Mouse (Mus musculus): ENCODE data around the gene Dll3.

Gene Dll3

DNA sequence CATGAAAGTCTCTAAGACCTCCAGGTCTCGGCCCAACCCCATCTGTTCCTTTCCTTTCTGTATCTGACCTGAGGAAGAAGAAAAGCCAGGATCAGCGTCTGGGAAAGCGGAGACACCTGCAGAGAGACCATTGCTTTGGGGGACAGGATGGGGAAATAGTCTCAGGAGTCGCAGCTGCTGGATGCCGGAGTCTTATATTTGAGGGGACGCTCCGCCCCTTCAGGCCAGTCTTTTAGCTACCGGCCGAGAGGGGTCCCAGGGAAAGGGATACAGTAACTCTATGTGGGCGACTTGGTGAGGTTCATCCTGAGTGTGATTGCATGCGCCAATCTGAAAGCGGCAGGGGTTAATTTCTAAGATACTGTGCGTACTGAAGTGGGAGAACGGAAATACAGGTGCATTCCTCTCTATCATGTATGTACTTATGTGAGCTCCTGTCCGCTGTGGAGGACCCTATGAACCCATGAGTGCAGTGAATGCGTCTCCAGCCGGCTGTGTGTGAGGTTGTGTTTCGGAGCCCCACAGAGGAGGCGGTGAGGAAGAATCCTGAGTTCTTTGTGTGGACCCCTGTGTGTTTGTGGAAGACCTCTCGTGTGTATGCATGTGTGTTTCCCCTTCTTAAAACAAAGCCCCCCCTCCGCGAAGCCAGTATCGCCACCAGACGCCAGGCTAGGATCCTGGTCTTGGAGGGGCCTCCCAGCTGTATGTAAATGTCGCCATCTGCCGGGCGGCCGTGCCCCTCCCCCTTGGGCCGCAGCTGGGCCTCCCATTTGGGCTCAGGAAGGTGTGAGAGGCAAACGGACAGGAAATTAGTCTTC lies at the start of gene Dll3:
Gene Dll3 (minus strand): TSS at position 623 of the 818 bp plus-strand sequence.
- peak; percentile 75 for DNase-seq

DNA sequence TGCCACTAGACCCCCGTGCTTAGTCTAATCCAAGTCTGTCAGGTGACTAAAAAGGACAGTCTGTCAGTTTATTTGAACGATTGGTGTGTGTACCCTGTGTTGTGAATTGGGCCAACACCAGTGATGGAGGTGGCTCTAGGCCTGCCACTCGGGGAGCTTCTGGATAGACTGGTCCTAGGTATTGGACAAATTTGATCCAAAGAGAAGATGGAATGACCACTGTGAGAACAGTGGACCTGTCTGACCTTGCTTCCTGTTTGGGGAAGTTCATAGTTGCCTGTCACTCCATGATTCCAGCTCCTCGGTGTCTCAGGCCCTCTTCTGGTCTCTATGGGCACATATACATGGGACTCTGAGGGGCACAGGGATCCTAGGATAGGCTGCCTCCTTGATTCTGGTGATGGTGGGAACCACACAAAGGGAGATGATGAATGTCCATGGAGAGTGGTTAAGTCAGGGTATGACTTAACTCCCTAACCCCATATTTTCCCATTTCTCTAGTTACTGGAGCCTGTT lies 49.7 kb upstream of the Dll3 start:
- DNase-seq: peak; percentile 3

DNA sequence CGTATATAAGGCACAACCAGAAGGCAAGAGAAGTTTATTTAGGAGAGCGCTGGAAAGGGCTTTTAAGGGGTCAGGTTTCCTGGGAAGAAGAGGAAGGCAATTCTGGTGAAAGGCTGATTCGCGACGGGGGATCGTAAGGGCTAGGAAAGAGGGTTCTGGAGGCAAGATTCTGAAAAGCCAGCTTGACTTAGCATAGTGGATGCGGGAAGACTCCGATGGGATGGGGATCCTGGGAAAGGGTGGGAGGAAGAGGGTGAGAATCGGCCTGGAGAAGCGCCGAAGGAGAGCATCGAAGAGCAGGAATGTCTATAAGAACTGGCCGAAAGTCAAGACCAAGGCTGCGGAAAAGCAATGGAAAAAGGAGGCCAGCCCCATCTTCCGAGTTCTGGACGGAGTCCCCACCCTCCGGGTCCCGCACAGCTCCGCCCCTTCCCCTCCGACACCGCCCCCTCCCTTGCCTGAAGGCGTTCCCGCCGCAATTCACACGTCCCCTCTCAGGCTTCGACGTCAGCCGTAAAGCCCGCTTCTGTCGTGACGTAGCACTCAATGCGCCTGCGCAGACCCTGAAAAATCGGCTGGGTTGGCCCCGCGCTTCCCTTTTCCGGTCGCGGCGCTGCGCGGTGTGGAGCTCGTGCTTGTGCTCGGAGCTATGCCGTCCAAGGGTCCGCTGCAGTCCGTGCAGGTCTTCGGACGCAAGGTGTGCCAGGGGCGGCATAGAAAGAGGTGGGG lies 48.3 kb upstream of the Dll3 start, which contains the start of gene Rps16:
Gene Rps16 (plus strand): TSS at position 498 of the 729 bp plus-strand sequence.
- DNase-seq: peak; percentile 99

DNA sequence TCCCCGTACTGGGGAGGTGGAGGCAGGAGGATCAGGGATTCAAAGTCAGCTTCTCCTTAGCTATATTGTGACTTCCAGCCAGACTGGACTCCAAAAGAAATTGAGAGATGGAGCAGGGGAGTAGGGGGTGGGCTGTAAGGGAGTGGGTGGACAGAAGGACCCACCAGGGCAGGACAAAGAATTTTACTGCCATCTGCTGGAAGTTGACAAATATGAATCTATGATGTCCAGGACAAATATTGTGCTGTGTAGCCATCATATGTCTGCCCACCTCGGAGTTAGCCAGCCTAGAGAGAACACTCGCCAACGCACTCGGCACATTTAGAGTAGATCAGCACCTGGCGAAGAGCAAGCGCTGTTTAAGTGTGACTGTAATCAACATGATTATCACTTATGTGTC lies 46.6 kb upstream of the Dll3 start:
- no peak for DNase-seq

DNA sequence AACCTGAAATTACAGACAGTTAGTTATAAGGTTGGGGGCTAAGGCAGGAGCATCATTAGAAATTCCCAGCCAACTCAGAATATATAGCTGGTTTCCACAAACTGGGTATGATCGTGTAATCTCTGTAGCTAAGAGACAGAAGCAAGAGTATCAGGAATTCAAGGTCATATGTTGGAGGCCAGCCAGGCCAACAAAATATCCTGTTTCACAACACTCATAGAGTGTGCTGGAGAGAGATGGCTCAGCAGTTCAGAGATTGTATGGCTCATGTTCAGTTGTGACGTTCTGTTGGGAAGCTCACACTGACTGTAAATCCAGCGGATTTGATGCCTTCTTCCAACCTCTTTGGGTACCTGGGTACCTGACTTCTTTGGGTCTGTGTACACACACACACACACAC lies 45.7 kb upstream of the Dll3 start:
- no peak for DNase-seq

DNA sequence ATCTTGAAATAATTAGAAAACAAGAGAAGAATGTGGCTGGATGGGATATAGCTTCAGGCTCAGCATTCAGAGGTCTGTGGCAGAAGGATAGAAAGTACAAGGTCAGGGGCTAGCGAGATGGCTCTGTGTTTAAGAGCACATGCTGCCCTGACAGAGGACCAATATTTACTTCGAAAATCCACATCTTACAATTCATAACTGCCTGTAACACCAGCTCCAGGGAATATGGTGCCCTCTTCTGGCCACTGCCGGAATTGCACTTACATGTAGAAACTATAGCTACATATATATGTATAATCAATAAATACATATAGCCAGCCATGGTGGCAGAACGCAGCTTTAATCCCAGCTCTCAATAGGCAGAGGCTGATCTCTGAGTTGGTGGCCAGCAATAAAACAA lies 42.6 kb upstream of the Dll3 start:
- DNase-seq: peak; percentile 69

DNA sequence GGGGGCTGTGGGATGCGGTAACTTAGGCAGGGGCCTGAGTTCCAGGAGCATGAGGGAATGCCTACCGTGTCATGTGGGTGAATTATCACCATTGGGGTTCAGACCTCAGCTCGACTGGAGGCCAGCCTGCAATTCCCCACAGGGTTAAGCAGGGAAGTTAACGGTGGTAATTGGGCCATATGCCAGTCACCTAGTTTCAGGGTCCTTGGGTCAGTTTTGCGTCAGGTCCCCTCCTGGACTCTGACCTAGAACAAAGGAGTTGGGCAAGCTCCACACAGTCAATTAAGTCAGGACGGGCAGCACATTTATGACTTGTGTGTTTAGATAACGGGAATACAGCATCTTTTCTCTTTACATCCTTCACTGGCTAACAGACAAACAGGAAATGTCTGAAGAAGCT lies 39.3 kb upstream of the Dll3 start:
- no peak for DNase-seq

DNA sequence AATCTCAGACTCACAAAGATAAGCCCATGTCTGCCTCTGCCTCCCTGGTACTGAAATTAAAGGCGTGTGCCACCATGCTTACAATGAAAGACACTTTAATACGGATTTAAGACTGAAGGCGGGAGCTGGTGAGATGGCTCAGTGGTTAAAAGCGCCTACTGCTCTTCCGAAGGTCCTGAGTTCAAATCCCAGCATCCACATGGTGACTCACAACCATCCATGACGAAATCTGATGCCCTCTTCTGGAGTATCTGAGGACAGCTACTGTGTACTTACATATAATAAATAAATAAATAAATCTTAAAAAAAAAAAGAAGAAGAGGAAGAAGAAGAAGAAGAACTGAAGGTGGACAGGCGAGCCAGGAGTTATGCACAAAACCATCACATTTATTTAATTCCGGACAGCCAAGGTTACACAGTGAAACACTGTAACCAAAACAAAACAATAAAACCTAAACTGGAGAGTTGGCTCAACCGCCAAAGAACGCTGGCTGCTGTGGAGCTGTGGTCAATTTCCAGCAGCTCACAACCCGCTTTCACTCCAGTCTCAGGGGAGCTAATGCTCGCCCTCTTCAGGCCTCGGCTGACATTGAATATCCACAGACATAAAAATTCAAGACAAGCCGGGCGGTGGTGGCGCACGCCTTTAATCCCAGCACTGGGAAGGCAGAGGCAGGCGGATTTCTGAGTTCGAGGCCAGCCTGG lies 37.3 kb upstream of the Dll3 start:
- DNase-seq: peak; percentile 81

DNA sequence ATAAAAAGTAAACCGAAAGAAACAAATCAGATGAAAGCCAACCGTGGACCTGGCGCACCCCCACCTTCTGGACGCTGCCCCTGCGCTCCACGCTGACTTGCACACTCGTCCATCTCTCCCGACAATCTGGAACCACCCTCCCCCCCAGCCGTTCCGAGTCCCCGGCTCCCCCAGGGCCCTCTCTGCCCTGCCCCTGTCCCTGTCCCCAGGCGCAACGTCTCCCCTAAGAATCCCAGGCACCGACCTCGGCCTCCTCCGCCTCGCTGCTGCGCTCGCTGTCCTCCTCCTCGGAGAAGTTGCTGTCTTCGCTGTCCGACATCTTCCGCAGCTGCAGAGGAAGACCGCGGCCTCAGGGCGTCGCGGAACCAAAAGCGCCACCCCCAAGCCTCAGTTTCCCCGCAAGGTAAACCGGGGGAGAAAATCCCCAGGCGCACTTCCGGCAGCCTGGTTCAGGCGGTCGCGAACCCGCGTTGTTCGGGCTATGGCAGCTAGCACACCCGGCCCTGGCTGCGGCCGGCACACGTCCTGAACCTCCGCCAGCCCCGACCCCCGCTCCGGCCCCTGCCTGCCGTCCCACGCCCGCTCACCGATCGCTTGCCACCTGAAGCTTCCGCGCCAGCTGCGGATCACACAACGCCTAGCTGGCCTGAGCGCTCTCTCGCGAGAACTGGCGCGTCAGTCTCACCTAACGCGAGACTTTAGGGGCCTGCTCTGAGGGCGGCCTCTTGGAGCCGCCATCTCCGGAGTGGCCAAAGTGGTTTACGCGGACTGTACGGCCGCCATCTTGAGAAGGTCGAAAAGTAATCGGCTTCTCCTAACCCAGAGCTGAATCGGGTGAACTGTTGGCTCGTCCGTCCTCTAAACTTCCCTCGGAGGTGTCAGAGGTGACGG lies 36.3 kb upstream of the Dll3 start, which contains the start of gene Supt5:
Gene Supt5 (minus strand): TSS at position 639 of the 891 bp plus-strand sequence.
- peak; percentile 98 for DNase-seq

DNA sequence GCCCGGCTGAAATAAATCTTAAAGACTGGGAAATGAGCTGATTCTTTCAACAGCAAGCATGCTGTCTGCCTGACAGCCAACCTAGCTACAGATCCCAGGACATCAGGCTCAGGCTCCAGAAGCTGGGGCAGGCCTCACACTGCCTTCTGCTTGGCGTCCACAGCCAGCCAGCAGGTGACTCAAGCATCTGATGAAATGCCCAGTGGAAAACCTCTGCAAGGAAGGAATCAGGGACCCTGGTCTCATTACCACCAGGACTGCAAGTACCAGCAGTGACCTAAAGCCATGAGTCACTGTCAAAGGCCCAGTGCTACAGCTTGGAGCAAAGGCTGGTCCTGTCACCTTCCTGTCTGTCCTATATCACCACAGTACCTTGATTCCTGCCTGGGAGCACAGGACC lies 33.4 kb upstream of the Dll3 start:
- DNase-seq: no peak

DNA sequence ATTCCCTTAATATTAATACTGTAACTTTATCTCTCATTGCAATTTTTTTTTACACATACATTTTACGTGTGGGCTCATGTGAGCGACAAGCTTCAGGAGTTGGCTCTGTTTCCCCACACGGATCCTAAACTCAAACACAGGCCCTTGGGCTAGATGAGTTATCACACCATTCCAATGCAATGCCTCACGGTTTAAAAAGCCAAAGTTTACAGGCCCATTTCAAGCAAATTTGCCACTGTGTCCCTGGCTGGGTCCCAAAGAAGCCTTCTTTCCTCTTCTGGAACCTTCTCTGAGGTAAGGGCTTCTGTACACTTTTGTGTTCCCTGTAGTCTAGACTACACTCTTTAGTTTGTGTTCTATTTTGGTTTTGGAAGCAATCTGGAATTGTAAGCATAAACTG lies 32.5 kb upstream of the Dll3 start:
- no peak for DNase-seq

DNA sequence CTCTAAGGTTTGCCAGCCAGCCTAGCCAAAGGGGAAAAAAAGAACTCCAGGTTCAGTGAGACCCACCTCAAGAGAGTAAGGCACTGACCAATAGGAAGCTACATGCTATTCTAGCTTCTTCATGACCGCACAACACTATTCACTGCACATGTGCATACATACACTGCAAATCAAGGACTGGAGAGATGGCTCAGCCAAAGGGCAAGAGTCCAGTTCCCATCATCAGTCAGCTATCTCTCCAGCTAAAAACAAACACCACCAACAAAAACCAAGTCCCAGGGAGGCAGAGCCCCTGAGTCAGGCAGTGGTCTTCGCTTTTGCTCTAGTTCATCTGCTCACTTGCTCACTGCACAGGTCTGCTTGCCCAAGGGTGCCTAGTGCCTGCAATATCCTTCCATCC lies 26.2 kb upstream of the Dll3 start:
- no peak for DNase-seq

DNA sequence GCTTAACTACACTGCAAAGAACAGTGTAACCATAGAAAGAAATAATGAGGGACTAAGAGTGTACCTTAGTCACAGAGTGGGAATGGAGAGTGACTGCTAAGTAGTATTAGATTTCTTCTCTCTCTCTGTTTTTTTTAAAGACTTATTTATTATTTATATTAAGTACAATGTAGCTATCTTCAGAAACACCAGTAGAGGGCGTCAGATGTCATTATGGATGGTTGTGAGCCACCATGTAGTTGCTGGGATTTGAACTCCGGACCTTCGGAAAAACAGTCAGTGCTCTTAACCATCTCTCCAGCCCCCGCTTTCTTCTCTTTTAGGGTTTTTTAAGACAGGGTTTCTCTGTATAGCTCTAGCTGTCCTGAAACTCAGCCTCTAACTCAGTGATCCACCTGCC lies 24.4 kb upstream of the Dll3 start:
- DNase-seq: no peak

DNA sequence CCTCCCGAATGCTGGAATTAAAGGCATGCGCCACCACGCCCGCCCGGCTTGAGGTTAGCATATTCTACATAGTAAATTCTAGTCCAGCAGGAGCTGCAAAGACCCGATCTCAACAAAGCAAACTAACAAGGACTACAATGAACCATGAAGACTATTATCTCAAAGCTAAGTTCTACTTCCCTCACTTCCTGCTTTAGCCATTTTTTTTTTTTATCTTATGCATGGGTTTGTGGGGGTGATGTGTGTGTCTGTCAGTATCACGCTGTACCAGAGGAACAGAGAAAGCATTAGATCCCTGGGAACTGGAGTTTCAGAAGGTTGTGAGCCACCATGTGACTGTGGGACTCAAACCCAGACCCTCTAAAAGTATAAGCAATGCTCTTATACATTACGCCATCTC lies 23.3 kb upstream of the Dll3 start:
- DNase-seq: no peak

DNA sequence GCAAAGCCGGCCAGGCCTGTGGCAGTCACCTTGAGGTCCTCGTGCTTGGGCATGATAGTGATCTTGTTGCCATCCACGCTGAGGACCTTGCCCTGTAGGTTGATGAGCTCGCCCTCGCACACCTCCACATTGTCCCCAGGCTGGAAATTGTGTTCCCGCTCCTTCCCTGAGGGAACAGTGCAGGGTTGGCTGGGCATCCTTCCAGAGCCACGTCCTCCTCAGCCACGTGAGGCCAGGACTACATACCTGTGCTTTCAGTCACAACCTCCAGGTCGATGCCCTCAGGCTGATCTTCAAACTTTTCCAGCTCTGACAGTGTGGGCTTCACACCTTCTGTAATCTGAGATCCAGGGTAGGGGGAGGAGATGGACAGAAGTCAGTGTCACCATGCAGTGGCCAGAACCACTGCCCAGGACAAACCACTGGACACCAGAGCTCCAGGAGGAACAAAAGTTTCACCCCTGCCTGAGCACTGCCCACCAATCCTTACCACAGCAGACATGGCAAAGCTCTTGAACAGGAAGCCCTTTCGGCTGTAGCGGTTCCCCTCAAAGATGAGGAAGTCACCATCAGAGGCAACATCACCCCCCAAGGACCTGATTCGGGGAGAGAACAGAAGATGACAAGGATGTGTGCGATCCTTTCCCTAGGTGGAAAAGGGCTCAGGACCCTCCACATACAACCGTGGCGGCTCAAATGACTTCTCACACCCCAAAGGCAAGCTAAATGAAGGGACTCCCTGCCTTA lies 20.1 kb upstream of the Dll3 start:
- DNase-seq: no peak

DNA sequence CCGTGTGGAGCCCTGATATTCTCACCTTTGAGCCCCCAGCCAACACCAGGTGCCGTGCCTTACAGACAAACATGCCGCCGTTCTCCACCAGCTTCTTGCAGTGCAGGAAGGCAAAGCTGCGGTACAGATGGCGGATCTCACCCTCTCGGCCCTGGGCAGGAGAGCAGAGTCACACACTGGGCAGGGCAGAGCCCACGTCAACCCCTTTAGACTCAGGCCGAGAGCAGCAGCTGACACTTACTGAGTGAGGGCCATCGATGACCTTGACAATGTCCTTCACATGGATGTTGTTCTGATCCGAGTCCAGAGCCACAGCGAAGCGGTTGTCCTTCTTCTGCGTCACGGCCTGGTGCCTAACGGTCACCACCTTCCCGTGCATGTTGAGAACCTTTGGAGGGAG lies 16.7 kb upstream of the Dll3 start:
- DNase-seq: no peak

DNA sequence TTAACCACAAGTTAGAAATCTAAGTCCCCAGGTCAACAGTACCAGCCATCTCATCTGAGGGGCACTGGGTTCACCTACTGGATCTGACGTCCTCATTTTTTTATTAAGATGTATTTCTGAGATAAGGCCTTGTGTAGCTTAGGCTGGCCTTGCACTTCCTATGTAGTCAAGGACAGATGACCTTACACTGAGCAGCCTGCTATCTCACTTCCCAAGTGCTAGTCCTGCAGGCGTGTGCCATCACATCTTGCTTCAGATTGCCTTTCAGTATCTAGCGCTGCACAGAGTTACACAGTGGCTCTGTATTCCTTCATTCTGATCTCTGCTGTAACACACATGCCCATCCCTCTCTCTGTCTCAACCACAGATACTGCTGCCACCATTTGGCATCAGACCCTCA lies 16.0 kb upstream of the Dll3 start:
- DNase-seq: no peak

DNA sequence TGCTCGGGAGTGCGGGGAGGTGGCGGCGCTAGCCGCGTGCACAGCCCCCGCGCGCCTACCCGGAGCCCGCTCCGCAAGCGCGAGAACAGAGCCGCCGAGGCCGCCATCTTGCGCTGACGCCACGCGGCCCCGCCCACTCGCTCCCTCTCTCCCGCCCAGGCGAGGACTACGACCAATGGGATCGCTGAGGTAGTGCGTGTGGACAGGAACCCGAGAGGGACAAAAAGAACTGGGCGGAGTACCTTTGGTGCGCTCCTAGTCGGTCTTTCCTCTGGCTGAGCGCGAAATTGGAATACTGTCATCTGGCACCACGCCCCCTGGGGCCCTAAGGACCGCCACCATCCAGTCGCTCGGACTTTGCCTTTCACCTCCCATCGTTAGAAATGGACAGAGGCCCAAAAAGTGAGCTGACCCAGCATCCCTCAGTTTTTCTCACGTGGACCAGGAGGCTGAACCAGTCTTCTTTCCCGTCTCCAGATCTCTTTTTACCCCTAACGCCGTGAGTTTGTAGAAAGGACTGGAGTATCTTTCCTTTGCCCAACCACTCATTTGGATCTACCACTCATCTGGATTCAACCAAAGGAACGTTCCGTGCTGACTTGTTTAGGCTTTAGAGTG lies 10.0 kb upstream of the Dll3 start, which contains the start of gene Timm50:
Gene Timm50 (minus strand): TSS at position 147 of the 618 bp plus-strand sequence.
- DNase-seq: peak; percentile 99

DNA sequence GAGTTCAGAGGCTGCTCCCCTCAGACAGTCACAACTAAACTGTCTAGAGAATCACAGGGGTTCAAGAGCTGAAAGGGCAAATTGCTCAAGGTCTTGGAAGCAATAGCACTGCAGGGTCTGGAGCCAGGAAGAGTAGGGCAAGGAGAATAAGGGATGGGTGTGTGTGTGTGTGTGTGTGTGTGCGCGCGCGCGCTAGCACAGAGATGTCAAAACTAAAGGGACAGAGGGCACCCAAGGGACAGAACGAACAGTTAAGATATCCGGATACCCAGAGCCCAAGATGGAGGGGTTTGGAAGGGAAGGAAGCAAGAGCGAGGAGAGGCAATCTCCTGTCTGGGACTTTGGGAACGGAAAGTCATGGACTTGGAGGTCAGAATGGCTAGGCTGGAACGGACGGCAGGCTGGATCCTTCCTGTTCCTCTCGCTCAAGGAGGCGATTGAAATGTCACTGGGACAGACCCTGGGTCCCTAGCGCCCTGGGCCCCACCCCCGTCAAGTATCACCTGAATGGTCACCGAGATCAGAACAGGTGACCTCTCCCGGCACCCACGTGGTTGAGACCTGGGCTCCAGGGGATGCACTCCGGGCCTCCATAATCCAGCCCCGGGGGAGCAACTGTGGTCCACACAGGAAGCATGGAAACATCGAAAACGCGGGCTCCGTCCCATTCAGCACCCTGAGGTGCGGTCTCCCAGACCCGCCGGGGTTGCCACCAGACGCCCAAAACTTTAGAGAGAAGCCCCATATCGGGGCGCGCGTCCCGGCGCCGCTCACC lies 9.3 kb upstream of the Dll3 start:
- DNase-seq: no peak

DNA sequence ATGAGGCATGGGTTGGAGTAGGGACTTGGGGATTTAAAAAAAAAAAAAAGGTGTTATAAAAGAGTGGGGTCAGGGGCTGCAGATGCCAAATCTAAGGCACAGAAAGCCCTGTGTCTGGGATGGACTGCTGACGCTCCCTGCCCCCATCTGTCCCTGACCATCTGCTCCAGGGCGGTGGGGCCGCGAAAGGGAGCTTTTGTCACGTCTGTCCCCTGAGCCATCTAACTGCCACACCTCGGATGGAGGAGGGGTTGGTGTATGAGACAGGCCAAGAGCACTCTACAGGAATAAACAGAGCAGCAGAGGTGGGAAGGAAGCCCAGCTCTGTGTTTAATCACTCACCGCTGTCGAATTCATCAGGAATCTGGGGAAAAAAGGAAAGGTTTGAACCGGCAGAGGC lies 7.7 kb upstream of the Dll3 start:
- no peak for DNase-seq

Measured in lung, postnatal 10 days (tissue).